Mouse (Mus musculus): ENCODE results near the gene Ntng1.

The Ntng1 gene

GRCm38 (mm10) chr3:110143206-110144061, at the start of gene Ntng1:
Gene Ntng1, minus strand, starts transcription at chr3:110144011.
- no peak for DNase-seq (ENCODE audit: low spot score)

GRCm38 (mm10) chr3:110187401-110187948, 43.7 kb upstream of the Ntng1 start:
- DNase-seq (ENCODE audit: low spot score), result no peak

- DNase-seq (ENCODE audit: low spot score), result no peak
Observed at GRCm38 (mm10) chr3:110149089-110149488, 5.3 kb upstream of the Ntng1 start.

DNA sequence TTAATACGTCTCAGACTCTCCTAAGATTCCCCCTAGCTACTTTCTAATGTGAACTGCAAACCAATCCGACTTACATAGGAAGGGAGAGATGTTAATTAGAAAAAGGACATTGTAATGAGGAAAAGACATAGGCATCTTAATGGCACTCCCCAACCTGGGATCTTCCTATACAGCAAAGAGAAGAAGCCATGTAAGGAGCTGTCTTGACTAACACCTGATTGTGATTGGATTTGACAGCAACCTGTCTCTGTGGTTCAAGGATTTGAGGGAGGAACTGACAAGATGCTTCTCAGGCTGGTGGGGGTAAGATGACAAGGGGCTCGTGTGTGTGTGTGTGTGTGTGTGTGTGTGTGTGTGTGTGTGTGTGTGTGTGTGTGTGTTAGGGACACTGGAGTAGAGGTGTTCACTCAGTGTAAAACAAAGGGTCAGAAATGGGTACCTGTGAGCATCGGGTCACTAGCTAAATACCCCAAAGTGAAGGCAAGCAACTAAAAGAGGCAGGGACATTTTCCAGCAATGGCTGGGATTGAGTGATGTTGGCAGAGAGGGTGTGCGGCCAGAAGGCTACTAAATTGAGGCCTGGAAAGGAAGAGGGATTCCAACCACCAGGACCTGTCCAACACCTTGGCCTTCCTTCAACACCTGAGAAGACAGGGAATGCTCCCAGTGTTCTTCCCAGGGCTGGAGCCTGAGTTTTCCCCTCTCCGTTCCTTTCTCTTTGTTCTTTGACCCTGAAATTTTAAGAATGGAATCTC, 667 bp upstream of the Ntng1 start:
- no peak for DNase-seq (ENCODE audit: low spot score)

DNA sequence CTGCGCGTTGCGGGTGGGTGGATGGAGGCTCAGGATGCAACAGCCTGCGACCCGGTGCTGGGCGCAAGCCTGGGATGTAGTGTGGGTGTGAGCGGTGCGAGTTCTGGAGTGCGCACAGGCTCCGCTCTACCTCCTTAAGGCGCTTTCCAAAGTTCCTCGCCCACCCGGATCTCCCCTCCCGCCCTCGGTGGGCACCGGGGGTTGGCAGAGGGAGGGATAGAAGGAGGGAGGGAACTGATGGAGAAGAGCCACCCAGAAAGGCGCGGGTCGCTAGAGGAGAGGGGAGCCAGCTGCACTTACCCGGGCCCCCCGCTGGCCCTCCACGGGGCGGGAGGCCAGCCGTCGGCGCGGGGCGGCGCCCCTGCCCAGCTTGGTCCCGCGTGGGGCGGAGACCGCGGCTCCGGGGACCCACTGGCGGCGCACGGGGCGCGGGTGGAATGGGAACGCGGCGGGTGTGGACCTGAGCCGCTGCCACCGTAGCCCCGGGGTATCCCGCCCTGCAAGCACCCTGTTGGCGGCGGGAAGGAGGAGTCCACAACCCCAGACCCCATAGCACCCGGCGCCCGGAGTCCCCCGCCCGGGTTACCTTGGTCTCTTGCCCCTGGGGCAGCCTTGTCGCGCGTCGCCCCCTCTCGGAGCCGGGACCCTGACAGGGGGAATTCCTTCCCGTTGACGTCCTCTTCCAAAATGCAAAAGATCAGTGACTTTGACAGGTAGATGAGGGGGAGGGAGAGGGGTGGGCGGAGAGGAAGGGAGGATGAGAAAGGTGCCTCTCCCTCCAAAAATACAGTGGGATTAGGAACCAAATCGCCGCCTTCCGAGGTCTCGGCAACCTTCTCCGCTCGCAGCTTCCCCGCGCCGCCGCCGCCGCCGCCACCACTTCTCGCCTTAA, 1.3 kb downstream of the Ntng1 start:
- no peak for DNase-seq (ENCODE audit: low spot score)

DNA sequence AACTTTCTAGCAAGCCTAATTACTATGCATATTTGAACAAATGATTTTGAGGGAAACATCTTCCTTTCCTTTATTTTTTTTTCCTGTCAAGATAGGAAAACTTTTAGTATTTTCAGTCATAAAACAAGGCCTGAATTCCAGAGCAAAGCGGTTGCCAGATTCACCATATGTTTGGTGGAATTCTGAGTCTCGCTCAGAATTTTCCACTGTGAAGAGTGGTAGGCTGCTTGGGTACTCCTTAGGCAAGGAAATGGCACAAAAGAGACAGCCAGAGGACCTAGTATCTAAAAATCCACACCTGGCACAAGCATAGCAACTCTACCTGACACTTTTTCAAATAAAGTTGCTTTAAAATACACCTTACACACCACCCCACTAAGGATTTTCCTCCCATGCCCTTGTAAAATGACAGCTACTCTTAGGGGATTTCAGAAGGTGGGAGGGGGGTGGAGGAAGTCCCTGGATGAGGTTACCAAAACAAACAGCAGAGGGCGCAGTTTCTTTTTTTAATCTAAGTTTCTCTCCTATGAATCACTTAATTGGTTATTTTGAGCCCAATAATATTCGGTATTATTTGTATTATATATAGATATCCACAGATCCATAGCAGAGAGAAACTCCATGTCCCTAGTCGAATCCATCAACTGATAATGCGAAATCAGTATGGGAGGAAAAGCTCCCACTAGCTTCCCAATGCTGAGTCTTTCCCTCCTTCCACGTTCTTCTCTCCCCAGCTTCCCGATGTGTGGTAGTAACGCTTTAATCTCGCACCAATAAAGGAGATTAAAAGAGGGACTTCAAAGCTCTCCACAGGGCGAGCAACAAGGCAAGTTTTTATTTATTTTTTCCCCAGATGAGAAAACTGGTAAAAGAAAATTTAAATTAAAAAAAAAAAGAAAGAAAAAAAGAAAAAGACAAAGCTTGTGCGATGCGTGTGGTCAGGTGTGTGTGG, 2.2 kb downstream of the Ntng1 start:
- DNase-seq (ENCODE audit: low spot score), result no peak

GRCm38 (mm10) chr3:110136115-110136514, 7.7 kb downstream of the Ntng1 start:
- DNase-seq (ENCODE audit: low spot score), result no peak

- no peak for DNase-seq (ENCODE audit: low spot score)
Observed at GRCm38 (mm10) chr3:110133150-110133549, 10.7 kb downstream of the Ntng1 start.

DNA sequence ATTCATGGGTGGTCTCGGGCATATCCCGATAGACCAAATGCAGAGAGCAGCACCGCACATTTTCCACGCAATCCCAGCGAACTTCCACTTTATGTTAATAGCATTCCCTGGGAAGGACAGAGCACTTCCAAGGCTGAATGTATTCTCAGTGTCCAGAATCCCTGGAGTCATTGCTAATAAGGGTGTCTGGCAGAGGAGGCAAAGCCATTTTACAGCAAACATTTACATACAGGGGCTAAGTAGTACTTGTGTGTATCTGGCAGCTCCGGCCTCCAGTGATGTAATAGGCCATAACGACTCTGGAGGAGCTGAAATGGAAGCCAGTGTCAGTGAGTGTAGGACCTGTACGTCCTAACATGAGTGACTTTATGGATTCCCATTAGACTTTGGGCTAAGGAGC, 11.5 kb downstream of the Ntng1 start:
- no peak for DNase-seq (ENCODE audit: low spot score)

GRCm38 (mm10) chr3:110131043-110131891, 12.5 kb downstream of the Ntng1 start:
- DNase-seq (ENCODE audit: low spot score), result no peak

- DNase-seq (ENCODE audit: low spot score), result no peak
Observed at GRCm38 (mm10) chr3:110129607-110130006, 14.2 kb downstream of the Ntng1 start.

DNA sequence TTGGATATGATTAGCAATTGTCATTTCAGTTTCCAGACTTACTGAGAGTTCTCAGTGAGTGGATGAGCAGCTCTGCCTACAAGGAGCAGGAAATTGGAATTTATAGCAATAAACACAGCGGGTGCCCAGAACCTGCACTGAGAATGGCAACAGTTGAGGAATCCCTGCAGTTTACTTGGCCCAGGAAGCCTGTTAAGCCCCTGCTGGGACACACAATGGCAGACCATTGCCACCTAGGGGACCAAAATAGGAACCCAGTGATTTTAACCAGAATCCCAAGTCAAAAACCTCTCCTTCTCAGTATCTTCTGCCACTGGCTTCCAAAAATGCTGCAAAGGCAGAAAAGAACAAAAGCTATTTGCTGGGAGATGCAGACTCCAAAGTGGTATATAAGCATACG, 37.8 kb downstream of the Ntng1 start:
- DNase-seq (ENCODE audit: low spot score), result no peak

DNA sequence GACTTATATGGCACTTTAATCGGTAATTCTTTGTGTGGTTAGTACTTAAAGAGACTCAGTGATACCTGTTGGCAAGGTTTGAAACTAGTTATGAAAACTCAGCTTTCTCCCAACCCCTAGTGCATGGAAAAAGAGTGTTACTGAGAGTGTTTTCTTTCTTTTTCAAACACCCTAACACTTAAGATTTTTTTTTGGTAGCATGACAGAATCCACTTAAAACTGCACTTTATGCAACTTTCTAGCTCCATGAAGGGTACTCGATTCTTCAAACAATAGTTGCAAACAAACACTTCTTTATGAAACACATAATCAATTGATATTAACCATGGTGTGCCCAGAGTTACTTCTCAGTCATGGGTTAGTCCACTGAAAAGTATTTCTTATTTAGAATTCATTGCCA, 49.4 kb downstream of the Ntng1 start:
- DNase-seq (ENCODE audit: low spot score), result no peak

- DNase-seq (ENCODE audit: low spot score), result no peak
Observed at GRCm38 (mm10) chr3:110094003-110094402, 49.8 kb downstream of the Ntng1 start.

GRCm38 (mm10) chr3:110092521-110092920, 51.3 kb downstream of the Ntng1 start:
- DNase-seq (ENCODE audit: low spot score), result no peak

DNA sequence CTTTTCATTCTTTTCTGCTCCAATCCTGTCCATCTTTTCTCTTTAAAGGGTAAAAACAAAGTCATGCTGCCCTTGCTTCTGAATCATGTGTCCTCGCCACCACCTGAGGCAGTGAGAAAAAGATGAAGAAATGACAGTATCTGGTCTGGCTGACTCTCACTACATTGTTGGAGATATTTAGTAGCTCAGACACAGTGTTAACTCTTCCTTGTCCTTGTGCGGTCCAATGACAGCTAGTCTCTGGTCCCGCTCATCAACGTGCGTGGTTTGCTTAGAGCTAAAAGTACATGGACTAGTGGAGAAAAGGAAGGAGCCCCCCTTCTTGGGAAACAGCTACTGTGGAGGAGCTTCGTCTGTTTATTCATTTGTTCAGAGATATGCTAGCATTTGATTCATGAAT, 56.6 kb downstream of the Ntng1 start:
- no peak for DNase-seq (ENCODE audit: low spot score)

- no peak for DNase-seq (ENCODE audit: low spot score)
Observed at GRCm38 (mm10) chr3:110085336-110085735, 58.5 kb downstream of the Ntng1 start.

DNA sequence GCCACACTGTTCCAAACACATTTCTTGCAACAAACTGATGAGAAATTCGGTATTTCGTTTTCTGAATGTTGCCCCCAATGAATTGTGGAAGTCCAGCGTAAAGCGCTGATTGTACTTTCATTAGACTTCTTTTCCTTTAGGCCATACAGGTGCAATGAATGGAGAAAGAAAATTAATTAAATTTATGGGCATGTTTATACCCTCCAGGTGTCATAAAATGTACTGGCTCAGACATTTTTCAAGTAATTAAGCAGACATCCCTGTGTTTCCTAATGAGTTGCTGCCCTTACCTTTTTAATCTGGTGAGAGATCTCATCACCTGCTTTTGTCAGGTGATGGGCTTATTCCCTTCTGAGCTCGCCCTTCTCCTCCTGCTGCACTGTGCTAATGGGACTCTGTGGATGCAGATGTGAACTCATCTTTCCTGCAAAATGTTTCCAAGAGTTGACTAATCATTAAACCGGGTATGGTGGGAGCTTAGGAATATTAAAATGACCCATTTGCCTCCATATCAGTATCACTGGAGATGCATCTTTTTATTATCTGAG, 79.0 kb downstream of the Ntng1 start:
- DNase-seq (ENCODE audit: low spot score), result no peak

DNA sequence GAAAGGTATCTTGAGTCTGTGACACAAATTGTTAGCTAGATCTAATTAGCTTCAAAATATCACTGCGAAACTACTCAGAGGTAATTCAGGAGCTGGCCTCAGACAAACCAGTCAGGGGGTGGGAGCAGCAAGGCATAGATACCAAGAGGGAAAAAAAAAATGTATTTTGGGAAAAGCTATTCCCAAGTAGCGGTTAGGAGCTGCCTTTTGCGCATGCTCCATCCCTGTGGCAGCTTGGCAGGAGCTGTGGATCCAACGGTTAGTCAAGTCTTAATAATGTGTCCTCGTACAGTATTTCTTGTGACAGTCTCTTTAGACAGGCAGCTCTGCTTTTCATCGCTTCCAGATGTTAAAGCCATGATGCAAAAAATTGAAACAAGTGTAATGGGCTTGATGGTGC, 87.9 kb downstream of the Ntng1 start:
- no peak for DNase-seq (ENCODE audit: low spot score)

- no peak for DNase-seq (ENCODE audit: low spot score)
Observed at GRCm38 (mm10) chr3:110055433-110055832, 88.4 kb downstream of the Ntng1 start.
